Mouse (Mus musculus) c-Kit-positive CD71-positive TER-119-positive erythroid progenitor cells, embryonic 14.5 days (primary cell): ENCODE results near the gene Hapln3.

Experiments used
- DNase-seq: peaks from one replicate; pipeline ENCODE4 v3.0.0-alpha.2; 2013; ENCODE audit warnings: low spot score

Hapln3 gene

DNA sequence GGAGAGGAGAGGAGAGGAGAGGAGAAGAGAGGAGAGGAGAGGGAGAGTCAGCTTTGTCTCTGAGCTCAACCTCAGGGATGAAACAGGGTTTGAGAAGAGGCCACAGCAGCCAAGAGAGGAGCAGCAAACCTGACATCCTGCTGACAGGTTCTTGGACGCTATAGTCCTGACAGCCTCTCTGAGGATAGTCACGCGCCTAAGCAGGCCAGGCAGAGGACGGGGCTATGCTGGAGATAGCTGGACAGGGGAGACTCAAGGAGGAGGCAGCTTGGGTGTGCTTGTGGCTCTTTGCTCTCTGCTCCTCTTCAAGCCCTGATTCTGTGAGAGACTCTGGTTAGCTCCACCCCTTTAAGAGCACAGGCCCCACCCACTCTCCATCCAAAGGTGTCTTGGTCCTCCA lies 62.6 kb downstream of the Hapln3 start:
- DNase-seq = no peak

DNA sequence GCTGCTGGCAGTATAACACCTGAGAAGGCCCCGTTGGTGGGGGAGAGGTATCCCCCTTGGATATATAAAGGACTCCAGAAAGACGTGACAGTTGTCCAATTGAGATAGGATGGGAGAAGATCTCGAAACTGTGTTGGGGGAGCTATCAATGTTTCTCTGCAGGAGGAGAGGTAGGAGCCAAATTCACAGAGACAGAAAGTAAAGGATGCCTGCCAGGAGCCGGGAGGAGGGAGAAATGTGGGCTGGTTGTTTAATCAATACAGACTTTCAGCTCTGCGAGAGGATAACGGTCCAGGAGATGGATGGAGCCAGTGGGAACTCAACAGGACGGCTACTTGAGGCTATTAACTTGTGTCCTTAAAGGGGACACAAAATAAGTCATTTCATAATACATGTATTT lies 63.4 kb downstream of the Hapln3 start:
- no peak for DNase-seq
